Mouse (Mus musculus): ENCODE measurements around the gene Fbxo33. TPM values are rescaled to one million over a fixed set of nuclear protein-coding genes. Genes with fewer than 3 reads are reported as not detected.
A peak's percentile ranks its signal among the peaks of the same experiment; 100 is the strongest.

Gene Fbxo33
- polyA plus RNA-seq, 1 experiment from 2014 or later: 9.6 TPM

GRCm38 (mm10) chr12:59228401-59228800 is 8.9 kb upstream of the Fbxo33 start:
- WGBS (ENCODE audit: insufficient replicate concordance): 71% methylated on average over 5 of the region's 5 CpGs

GRCm38 (mm10) chr12:59218640-59219321 is 744 bp downstream of the Fbxo33 start:
- Histone ChIP-seq H3K9me3 (replicated peaks) (no peaks in the 10 kb centered on the region), H3K27ac (peak overlapping the region; percentile 97), H3K4me1 (replicated peaks) (peaks cover 32% of the 10 kb centered on the region), H3K9ac (peak overlapping the region; percentile 97), H3K27me3 (no peaks in the 10 kb centered on the region), H3K36me3 (no peaks in the 10 kb centered on the region), H3K4me3 (replicated peaks) (peak overlapping the region; percentile 98), H3K4me2 (peak overlapping the region; percentile 79)
- WGBS (ENCODE audit: insufficient replicate concordance): under 1% methylated on average over 68 of the region's 69 CpGs
- ATAC-seq (ENCODE audit: low read depth) (peak; percentile 26), DNase-seq (no peak)

More at GRCm38 (mm10) chr12:59228401-59228800, 8.9 kb upstream of the Fbxo33 start:
- Histone ChIP-seq H3K4me3 (replicated peaks) (no peak overlapping the region), H3K4me2 (no peak overlapping the region), H3K36me3 (no peaks in the 10 kb centered on the region), H3K9me3 (replicated peaks) (no peaks in the 10 kb centered on the region), H3K4me1 (replicated peaks) (no peaks in the 10 kb centered on the region), H3K9ac (no peak overlapping the region), H3K27me3 (no peaks in the 10 kb centered on the region), H3K27ac (no peak overlapping the region)
- ATAC-seq (ENCODE audit: low read depth): no peak
- DNase-seq: no peak

- peaks cover under 1% of the 10 kb centered on the region for H3K36me3 ChIP-seq
Observed at GRCm38 (mm10) chr12:59217331-59217730, 2.2 kb downstream of the Fbxo33 start.

GRCm38 (mm10) chr12:59216676-59217266 is 2.8 kb downstream of the Fbxo33 start:
- no peaks in the 10 kb centered on the region for H3K27me3 ChIP-seq
- 52% methylated on average over 6 of the region's 6 CpGs for WGBS (ENCODE audit: insufficient replicate concordance)
- H3K9me3 ChIP-seq (replicated peaks): no peaks in the 10 kb centered on the region
- H3K4me3 ChIP-seq (replicated peaks): peak overlapping the region; percentile 98
- H3K4me2 ChIP-seq: peak overlapping the region; percentile 79
- H3K36me3 ChIP-seq: peaks cover 6% of the 10 kb centered on the region
- H3K27ac ChIP-seq: no peak overlapping the region
- DNase-seq (no peak), ATAC-seq (ENCODE audit: low read depth) (no peak)
- no peak overlapping the region for H3K9ac ChIP-seq
- H3K4me1 ChIP-seq (replicated peaks): peaks cover 32% of the 10 kb centered on the region

More at GRCm38 (mm10) chr12:59217331-59217730, 2.2 kb downstream of the Fbxo33 start:
- peak overlapping the region; percentile 79 for H3K4me2 ChIP-seq
- no peaks in the 10 kb centered on the region for H3K27me3 ChIP-seq
- no peak for ATAC-seq (ENCODE audit: low read depth)
- H3K4me1 ChIP-seq (replicated peaks): peaks cover 32% of the 10 kb centered on the region
- H3K9me3 ChIP-seq (replicated peaks): no peaks in the 10 kb centered on the region
- H3K4me3 ChIP-seq (replicated peaks): peak overlapping the region; percentile 98
- peak overlapping the region; percentile 59 for H3K9ac ChIP-seq
- no peak for DNase-seq
- WGBS (ENCODE audit: insufficient replicate concordance): 67% methylated on average over 3 of the region's 3 CpGs
- no peak overlapping the region; the same call in 1 of the 2 replicates for H3K27ac ChIP-seq

- Histone ChIP-seq H3K36me3 (peaks cover 12% of the 10 kb centered on the region), H3K4me1 (replicated peaks) (peaks cover 32% of the 10 kb centered on the region), H3K9me3 (replicated peaks) (no peaks in the 10 kb centered on the region), H3K9ac (no peak overlapping the region), H3K27me3 (no peaks in the 10 kb centered on the region), H3K4me3 (replicated peaks) (no peak overlapping the region), H3K27ac (no peak overlapping the region), H3K4me2 (0 out of 2 replicates have a peak overlapping the region, but pooled peaks have one; percentile 79)
- no peak for ATAC-seq (ENCODE audit: low read depth)
- WGBS (ENCODE audit: insufficient replicate concordance): 74% methylated on average over 4 of the region's 4 CpGs
- DNase-seq: no peak
Observed at GRCm38 (mm10) chr12:59216176-59216575, 3.3 kb downstream of the Fbxo33 start.

GRCm38 (mm10) chr12:59207814-59208213 is 11.7 kb downstream of the Fbxo33 start:
- H3K4me2 ChIP-seq: no peak overlapping the region
- DNase-seq (no peak), ATAC-seq (ENCODE audit: low read depth) (peak; percentile 60)
- H3K4me3 ChIP-seq (replicated peaks): no peak overlapping the region
- H3K27ac ChIP-seq: no peak overlapping the region
- WGBS (ENCODE audit: insufficient replicate concordance): 23% methylated on average over 1 of the region's 1 CpGs
- H3K27me3 ChIP-seq: no peaks in the 10 kb centered on the region
- peaks cover 20% of the 10 kb centered on the region for H3K4me1 ChIP-seq (replicated peaks)
- H3K9me3 ChIP-seq (replicated peaks): no peaks in the 10 kb centered on the region
- H3K36me3 ChIP-seq: peaks cover 33% of the 10 kb centered on the region
- H3K9ac ChIP-seq: no peak overlapping the region

- Histone ChIP-seq H3K9me3 (replicated peaks) (no peaks in the 10 kb centered on the region), H3K4me2 (no peak overlapping the region), H3K9ac (no peak overlapping the region), H3K4me3 (replicated peaks) (no peak overlapping the region), H3K4me1 (replicated peaks) (peaks cover 20% of the 10 kb centered on the region), H3K27me3 (no peaks in the 10 kb centered on the region), H3K36me3 (peaks cover 34% of the 10 kb centered on the region), H3K27ac (no peak overlapping the region)
- ATAC-seq (ENCODE audit: low read depth) (no peak), DNase-seq (no peak)
- WGBS (ENCODE audit: insufficient replicate concordance): 20% methylated on average over 3 of the region's 3 CpGs
Observed at GRCm38 (mm10) chr12:59207000-59207390, 12.5 kb downstream of the Fbxo33 start.

- Histone ChIP-seq H3K4me1 (replicated peaks) (peaks cover 20% of the 10 kb centered on the region), H3K27me3 (no peaks in the 10 kb centered on the region), H3K9me3 (replicated peaks) (no peaks in the 10 kb centered on the region), H3K4me3 (replicated peaks) (no peak overlapping the region), H3K36me3 (peaks cover 29% of the 10 kb centered on the region), H3K27ac (no peak overlapping the region; the same call in 1 of the 2 replicates), H3K4me2 (no peak overlapping the region), H3K9ac (no peak overlapping the region)
- DNase-seq (no peak), ATAC-seq (ENCODE audit: low read depth) (no peak)
- WGBS (ENCODE audit: insufficient replicate concordance): 64% methylated on average over 4 of the region's 4 CpGs
Observed at GRCm38 (mm10) chr12:59206208-59206999, 13.1 kb downstream of the Fbxo33 start.

- 84% methylated on average over 6 of the region's 6 CpGs for WGBS (ENCODE audit: insufficient replicate concordance)
- DNase-seq (no peak), ATAC-seq (ENCODE audit: low read depth) (no peak)
- H3K4me1 ChIP-seq (replicated peaks): peaks cover 20% of the 10 kb centered on the region
- H3K36me3 ChIP-seq: peaks cover 28% of the 10 kb centered on the region
- H3K27ac ChIP-seq: no peak overlapping the region
- H3K9me3 ChIP-seq (replicated peaks): no peaks in the 10 kb centered on the region
- H3K9ac ChIP-seq: no peak overlapping the region
- no peak overlapping the region for H3K4me3 ChIP-seq (replicated peaks)
- no peak overlapping the region for H3K4me2 ChIP-seq
- no peaks in the 10 kb centered on the region for H3K27me3 ChIP-seq
Observed at GRCm38 (mm10) chr12:59205571-59205970, 14.0 kb downstream of the Fbxo33 start.

- Histone ChIP-seq H3K27me3 (no peaks in the 10 kb centered on the region), H3K9ac (no peak overlapping the region), H3K4me1 (replicated peaks) (peaks cover 16% of the 10 kb centered on the region), H3K27ac (no peak overlapping the region), H3K4me2 (no peak overlapping the region), H3K4me3 (replicated peaks) (no peak overlapping the region), H3K9me3 (replicated peaks) (no peaks in the 10 kb centered on the region), H3K36me3 (peaks cover 41% of the 10 kb centered on the region)
- WGBS (ENCODE audit: insufficient replicate concordance): 91% methylated on average over 2 of the region's 2 CpGs
- DNase-seq (no peak), ATAC-seq (ENCODE audit: low read depth) (no peak)
Observed at GRCm38 (mm10) chr12:59199361-59199760, 20.2 kb downstream of the Fbxo33 start.

GRCm38 (mm10) chr12:59198750-59199149 is 20.8 kb downstream of the Fbxo33 start:
- no peaks in the 10 kb centered on the region for H3K27me3 ChIP-seq
- no peaks in the 10 kb centered on the region for H3K9me3 ChIP-seq (replicated peaks)
- no peak overlapping the region for H3K9ac ChIP-seq
- ATAC-seq (ENCODE audit: low read depth) (no peak), DNase-seq (no peak)
- H3K27ac ChIP-seq: no peak overlapping the region
- no peak overlapping the region for H3K4me3 ChIP-seq (replicated peaks)
- H3K36me3 ChIP-seq: peaks cover 36% of the 10 kb centered on the region
- peaks cover 22% of the 10 kb centered on the region for H3K4me1 ChIP-seq (replicated peaks)
- no peak overlapping the region for H3K4me2 ChIP-seq
- 28% methylated on average over 4 of the region's 4 CpGs for WGBS (ENCODE audit: insufficient replicate concordance)

Data from liver, embryonic 13.5 days (tissue).